In genomic region chr6:101654351-101654750, GRCm38 (mm10) we compare ENCODE assay signal across 20 mouse cellular contexts.
"Had no signal": no experiment of that assay in that cellular context is flagged by ENCODE, and none has a peak within 500 bp of the region (broad histone marks: within the 10 kb centered on the region; RNA-seq: fewer than 3 reads in every experiment).

No protein-coding gene starts in this region.

- H3K4me3 ChIP-seq: lung, embryonic 15.5 days; megakaryocyte, embryonic 14.5 days; midbrain, embryonic 12.5 days; midbrain, embryonic 15.5 days; neural tube, embryonic 13.5 days; neural tube, embryonic 15.5 days had no signal

- ATAC-seq: liver, postnatal 0 days; lung, postnatal 0 days; midbrain, embryonic 15.5 days had no signal

- H3K36me3 ChIP-seq: lung, embryonic 15.5 days; midbrain, embryonic 12.5 days; midbrain, embryonic 15.5 days; neural tube, embryonic 13.5 days; neural tube, embryonic 15.5 days had no signal

- H3K27me3 ChIP-seq: lung, embryonic 15.5 days; megakaryocyte, embryonic 14.5 days; midbrain, embryonic 12.5 days; midbrain, embryonic 15.5 days; neural tube, embryonic 13.5 days; neural tube, embryonic 15.5 days had no signal

- H3K9ac ChIP-seq: liver, postnatal 0 days; lung, embryonic 15.5 days; midbrain, embryonic 12.5 days; midbrain, embryonic 15.5 days; neural tube, embryonic 13.5 days; neural tube, embryonic 15.5 days had no signal

- H3K4me1 ChIP-seq: lung, embryonic 15.5 days; megakaryocyte, embryonic 14.5 days; midbrain, embryonic 12.5 days; midbrain, embryonic 15.5 days; neural tube, embryonic 13.5 days; neural tube, embryonic 15.5 days had no signal

- H3K4me2 ChIP-seq: lung, embryonic 15.5 days; midbrain, embryonic 12.5 days; midbrain, embryonic 15.5 days; neural tube, embryonic 13.5 days; neural tube, embryonic 15.5 days had no signal

- H3K9me3 ChIP-seq: lung, embryonic 15.5 days; megakaryocyte, embryonic 14.5 days; midbrain, embryonic 12.5 days; midbrain, embryonic 15.5 days; neural tube, embryonic 13.5 days; neural tube, embryonic 15.5 days had no signal

- DNase-seq: liver, postnatal 0 days; lung, adult 2 months; lung, postnatal 14 days; lung, postnatal 36 days; retina, postnatal 1 day; right cerebral cortex, adult 18-20 months; right cerebral cortex, postnatal 25 days; right cerebral cortex, postnatal 4 days; spleen, adult 18-20 months; thymus, adult 18-20 months; thymus, postnatal 14 days; thymus, postnatal 36 days had no signal

- H3K27ac ChIP-seq: lung, embryonic 15.5 days; macrophage; midbrain, embryonic 12.5 days; midbrain, embryonic 15.5 days; neural tube, embryonic 13.5 days; neural tube, embryonic 15.5 days had no signal
